Mouse (Mus musculus) regulatory T cell (primary cell): ENCODE results near the gene Jak3.
"Not testable (repeated sequence)": the region's sequence is repeated elsewhere in the genome, so short reads cannot be mapped to it uniquely, and the experiment has no call there.

Source experiments
- in situ Hi-C: fragments of 300-600 bp; cut with MboI, MseI; formaldehyde crosslinking; loops from one replicate; pipeline ENCODE4 v1.15.1; 2025; ENCODE audit warnings: high pct_unique_total_duplicates

Jak3 gene

DNA sequence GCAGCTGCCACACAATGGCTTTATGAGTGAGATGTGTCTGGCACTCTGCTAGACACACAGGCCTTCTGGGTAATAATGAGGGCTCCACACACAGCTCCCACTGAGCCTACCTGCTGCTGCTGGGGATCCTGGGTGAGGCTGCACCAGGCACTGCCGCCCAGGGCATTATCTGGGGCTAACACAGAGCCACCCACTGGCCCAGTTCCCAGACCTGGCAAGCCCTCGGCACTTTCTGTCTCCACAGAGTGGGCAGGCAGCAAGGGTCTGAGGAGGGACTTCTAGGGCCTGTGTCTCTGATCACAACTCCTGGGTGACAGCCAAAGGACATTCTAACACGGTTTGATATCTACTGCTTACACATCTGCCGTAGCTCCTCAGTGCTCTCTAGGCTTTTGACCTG, 43.1 kb downstream of the Jak3 start:
- in situ Hi-C loops: no loop called here

GRCm38 (mm10) chr8:71719928-71720457, 43.9 kb downstream of the Jak3 start:
- in situ Hi-C loops: no loop called here

DNA sequence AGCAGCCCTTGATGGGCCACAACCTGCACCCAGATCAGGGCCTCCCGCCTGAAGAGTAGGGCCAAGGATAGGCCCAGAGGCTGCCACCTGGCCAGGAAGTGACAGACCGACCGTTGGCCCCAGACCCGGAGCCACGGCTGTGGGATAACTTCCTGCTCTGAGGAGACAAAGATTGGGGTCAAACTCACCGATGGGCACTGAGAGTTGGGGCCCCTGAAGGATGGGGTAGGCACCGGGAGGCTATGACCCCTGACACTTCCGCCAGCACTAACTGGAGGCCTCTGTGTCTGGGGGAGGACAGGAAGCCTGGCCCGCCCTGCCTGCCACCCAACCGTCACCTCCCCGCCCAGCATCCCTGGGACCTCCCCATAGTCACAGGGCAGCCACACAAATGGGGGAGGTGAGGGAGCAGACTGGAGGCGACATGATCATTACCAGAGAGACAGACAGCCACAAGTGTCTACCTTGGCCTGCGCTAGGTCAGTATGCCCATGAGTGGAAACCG, 47.0 kb downstream of the Jak3 start:
- in situ Hi-C loops: no loop called here

DNA sequence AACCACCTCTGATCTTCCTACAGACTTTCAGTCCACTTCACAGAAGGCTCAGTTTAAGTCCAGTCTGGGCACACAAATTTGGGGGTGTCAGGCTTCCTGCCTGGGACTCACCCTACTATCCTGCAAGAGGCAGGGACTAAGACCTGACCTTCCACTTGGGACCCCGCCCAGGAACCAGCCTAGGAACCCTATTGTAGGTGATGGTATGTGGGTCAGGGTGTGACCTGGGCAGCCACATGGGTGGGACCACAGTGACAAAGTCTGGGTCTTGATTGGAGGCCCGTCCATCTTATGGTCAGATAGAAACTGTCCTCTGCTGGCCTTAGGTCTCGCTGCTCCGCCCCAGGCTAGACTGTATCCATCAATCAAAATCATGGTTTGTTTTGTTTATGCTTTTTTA, 48.3 kb downstream of the Jak3 start:
- in situ Hi-C loops: no loop called here

- in situ Hi-C loops: no loop called here
Observed at GRCm38 (mm10) chr8:71725122-71725924, 49.2 kb downstream of the Jak3 start, which contains the start of gene Fcho1. Gene Fcho1, minus strand, starts transcription at chr8:71725716.

DNA sequence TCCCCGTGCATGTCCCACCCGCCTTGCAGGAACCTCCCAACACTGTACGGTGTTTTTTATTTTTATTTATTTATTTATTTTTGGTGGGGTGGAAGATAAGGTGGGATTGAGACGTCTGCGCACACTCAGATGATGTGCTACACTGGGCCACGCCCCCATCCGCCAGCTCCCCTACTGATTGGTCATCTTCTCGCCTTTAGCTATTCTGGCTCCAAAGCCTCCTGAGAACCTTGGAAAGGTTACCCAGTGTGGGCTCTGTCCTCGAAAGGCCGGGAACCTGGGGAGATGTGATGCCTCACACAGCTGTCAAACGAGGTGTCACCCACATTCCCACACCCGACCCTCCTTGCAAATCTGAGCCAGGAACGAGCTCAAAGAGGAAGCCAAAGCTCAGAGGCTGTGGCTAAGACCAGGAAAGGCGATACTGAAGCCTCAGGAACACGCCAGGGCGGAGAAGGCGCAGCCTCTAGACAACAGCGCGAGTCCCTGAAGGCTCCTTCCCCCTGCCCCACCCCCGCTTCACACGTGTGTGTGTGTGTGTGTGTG, 52.2 kb downstream of the Jak3 start:
- in situ Hi-C loops: no loop called here

DNA sequence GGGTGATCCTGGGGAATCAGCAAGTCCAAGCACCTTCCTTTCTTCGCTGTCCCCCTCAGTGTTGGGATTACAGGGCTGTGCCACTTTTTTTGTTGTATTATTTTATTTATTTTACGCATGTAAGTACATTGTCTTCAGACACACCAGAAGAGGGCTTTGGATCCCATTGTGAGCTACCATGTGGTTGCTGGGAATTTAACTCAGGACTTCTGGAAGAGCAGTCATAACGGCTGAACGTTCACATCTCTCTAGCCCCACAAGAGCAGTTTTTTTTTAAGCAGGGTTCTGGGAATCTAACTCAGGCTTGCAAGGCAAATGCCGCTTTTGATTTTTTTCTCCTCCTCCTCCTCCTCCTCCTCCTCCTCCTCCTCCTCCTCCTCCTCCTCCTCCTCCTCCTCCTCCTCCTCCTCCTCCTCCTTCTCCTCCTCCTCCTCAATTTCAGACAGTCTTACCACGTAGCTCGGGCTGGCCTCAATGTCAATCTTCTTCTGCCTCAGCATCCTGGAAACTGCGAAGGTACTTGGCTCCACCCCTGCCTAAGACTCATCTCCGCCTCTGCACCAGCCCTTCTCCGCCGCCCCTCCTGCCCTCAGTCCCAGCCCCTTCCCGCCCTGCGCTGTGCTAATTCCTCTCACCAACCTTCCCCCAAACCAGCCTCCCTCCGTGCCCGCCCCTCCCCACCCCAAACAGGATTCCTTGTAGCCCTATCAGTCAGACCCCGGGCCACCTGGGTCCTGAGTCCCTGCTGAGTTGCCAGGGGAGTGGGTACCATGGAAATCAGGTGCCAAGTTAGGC, 52.9 kb downstream of the Jak3 start:
- in situ Hi-C loops: no loop called here

DNA sequence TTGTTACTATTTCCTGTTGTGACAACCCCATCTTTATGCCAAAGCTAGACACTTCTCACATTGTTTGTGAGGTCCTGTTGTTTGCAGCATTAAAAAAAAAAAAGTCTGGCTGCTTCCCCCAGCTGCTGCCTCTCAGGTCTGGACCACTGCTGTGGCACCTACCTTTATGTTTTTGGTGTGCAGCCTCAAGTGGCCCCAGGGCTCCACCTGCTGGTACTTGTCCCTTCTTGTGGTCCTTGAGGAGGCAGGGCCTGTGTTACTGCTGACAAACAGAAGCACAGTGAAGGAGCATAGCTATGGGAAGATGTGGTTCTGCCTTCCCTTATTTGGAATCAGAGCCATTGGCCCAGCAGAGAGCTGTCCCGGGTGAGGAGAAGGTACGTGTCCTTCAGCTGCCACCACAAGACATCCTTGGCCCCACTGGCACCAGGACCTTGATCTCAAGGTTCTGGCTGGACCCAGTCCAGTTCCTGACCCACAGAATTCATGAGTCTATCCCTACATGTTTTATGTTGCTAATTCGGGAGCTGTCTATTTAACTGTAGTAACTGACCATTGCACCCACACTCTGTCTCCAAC, 55.6 kb downstream of the Jak3 start:
- in situ Hi-C loops: no loop called here

DNA sequence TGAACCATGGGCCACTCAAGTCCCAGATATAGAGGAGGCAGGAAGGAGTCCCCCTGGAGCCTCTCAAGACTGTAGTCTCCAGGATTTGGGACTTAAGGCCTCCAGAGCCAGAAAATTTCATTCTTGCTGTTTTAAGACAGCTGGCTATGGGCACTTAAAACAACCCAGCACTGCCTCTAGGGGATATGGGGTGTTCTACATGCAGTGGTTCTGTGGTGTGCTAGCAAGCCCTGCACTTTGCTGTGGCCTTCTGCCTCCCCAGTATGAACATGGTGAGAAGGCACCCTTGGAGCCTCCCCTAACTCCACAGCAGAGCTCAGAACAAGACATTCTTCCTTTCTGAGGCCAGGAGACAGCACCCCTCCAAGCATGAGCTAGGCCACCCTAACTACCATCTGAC, 62.2 kb downstream of the Jak3 start:
- in situ Hi-C loops: not testable (repeated sequence)
